Mouse (Mus musculus) heart, postnatal 25 days (tissue): Measurements from ENCODE around the gene Calcrl. TPM values are rescaled to one million over a fixed set of nuclear protein-coding genes. Genes with fewer than 3 reads are reported as not detected.

Experiments used
- DNase-seq: peaks from one replicate; pipeline ENCODE4 v3.0.0; 2022; ENCODE audit warnings: low spot score
- intact Hi-C: fragments of 180-260 bp; cut with DNase I; formaldehyde crosslinking; loops from one replicate; pipeline ENCODE4 v1.15.1; 2025
- total RNA-seq, 2 experiments: library from RNA; stranded (reverse); gene quantifications; 2 replicates each; pipeline ENCODE4 v1.2.3; 2021

The Calcrl gene
- total RNA-seq = 10 to 100 TPM; 32.3 to 41.2 TPM

- DNase-seq = peak; percentile 71
- intact Hi-C loops = loop anchor here (2.0 to 10.0 kb wide), 5 partner anchors 132 to 780 kb away; partner anchors contain the start of gene Zc3h15
Observed at GRCm38 (mm10) chr2:84425138-84425537, at the start of gene Calcrl. Gene Calcrl, minus strand, starts transcription at chr2:84425411.

GRCm38 (mm10) chr2:84474651-84475050, 49.4 kb upstream of the Calcrl start:
- intact Hi-C loops = no loop called here

GRCm38 (mm10) chr2:84473941-84474530, 48.8 kb upstream of the Calcrl start:
- intact Hi-C loops = no loop called here

More at GRCm38 (mm10) chr2:84474651-84475050, 49.4 kb upstream of the Calcrl start:
- no peak for DNase-seq

GRCm38 (mm10) chr2:84467391-84467790, 42.2 kb upstream of the Calcrl start:
- DNase-seq = no peak
- intact Hi-C loops = no loop called here

More at GRCm38 (mm10) chr2:84473941-84474530, 48.8 kb upstream of the Calcrl start:
- DNase-seq = no peak

GRCm38 (mm10) chr2:84464956-84465355, 39.7 kb upstream of the Calcrl start:
- intact Hi-C loops = no loop called here
- no peak for DNase-seq

GRCm38 (mm10) chr2:84462411-84462810, 37.2 kb upstream of the Calcrl start:
- no peak for DNase-seq
- intact Hi-C loops = no loop called here

GRCm38 (mm10) chr2:84459651-84460177, 34.5 kb upstream of the Calcrl start:
- intact Hi-C loops = loop anchor here (2.0 to 10.0 kb wide), 3 partner anchors 143 to 335 kb away; partner anchors contain the start of gene Ube2l6
- DNase-seq = no peak

- DNase-seq = no peak
- intact Hi-C loops = loop anchor here (5.0 to 10.0 kb wide), 2 partner anchors 145 to 338 kb away; partner anchors contain the start of gene Ube2l6
Observed at GRCm38 (mm10) chr2:84457221-84457620, 32.0 kb upstream of the Calcrl start.

GRCm38 (mm10) chr2:84455236-84455799, 30.1 kb upstream of the Calcrl start:
- intact Hi-C loops = loop anchor here (5.0 to 10.0 kb wide), 2 partner anchors 147 to 339 kb away; partner anchors contain the start of gene Ube2l6
- no peak for DNase-seq

GRCm38 (mm10) chr2:84454551-84455235, 29.5 kb upstream of the Calcrl start:
- intact Hi-C loops = loop anchor here (5.0 to 10.0 kb wide), 2 partner anchors 148 to 340 kb away; partner anchors contain the start of gene Ube2l6
- no peak for DNase-seq

- DNase-seq = no peak
Observed at GRCm38 (mm10) chr2:84454051-84454450, 28.8 kb upstream of the Calcrl start.

GRCm38 (mm10) chr2:84445499-84445898, 20.3 kb upstream of the Calcrl start:
- intact Hi-C loops = no loop called here
- DNase-seq = no peak

More at GRCm38 (mm10) chr2:84454051-84454450, 28.8 kb upstream of the Calcrl start:
- intact Hi-C loops = loop anchor here (10.0 kb wide), 1 partner anchor 341 kb away; the partner anchor contains the start of gene Ube2l6

GRCm38 (mm10) chr2:84441940-84442339, 16.7 kb upstream of the Calcrl start:
- intact Hi-C loops = no loop called here

GRCm38 (mm10) chr2:84429724-84430123, 4.5 kb upstream of the Calcrl start:
- intact Hi-C loops = loop anchor here (1.0 to 10.0 kb wide), 5 partner anchors 137 to 785 kb away; partner anchors contain the start of gene Zc3h15
- no peak for DNase-seq

More at GRCm38 (mm10) chr2:84441940-84442339, 16.7 kb upstream of the Calcrl start:
- DNase-seq = no peak

- DNase-seq = no peak
- intact Hi-C loops = loop anchor here (1.0 to 10.0 kb wide), 4 partner anchors 137 to 784 kb away; partner anchors contain the start of gene Zc3h15
Observed at GRCm38 (mm10) chr2:84428836-84429235, 3.6 kb upstream of the Calcrl start.

- intact Hi-C loops = loop anchor here (5.0 to 10.0 kb wide), 3 partner anchors 169 to 782 kb away; partner anchors contain the start of gene Zc3h15
- no peak for DNase-seq
Observed at GRCm38 (mm10) chr2:84426531-84426930, 1.3 kb upstream of the Calcrl start.

- intact Hi-C loops = no loop called here
- DNase-seq = peak; percentile 13
Observed at GRCm38 (mm10) chr2:84416501-84416900, 8.7 kb downstream of the Calcrl start.

- no peak for DNase-seq
- intact Hi-C loops = no loop called here
Observed at GRCm38 (mm10) chr2:84409796-84410592, 15.2 kb downstream of the Calcrl start.

- intact Hi-C loops = no loop called here
- no peak for DNase-seq
Observed at GRCm38 (mm10) chr2:84404834-84405233, 20.4 kb downstream of the Calcrl start.
